Mouse (Mus musculus) intestine, postnatal 0 days (tissue): ENCODE data around the gene Hpcal1. TPM values are rescaled to one million over a fixed set of nuclear protein-coding genes. Genes with fewer than 3 reads are reported as not detected.

Experiments
- ATAC-seq: fragments of 200-750 bp; cut with Nextera tagmentation; 2 replicates; pipeline ENCODE4 v1.8.0; 2017; ENCODE audit warnings: mild to moderate bottlenecking, moderate TSS enrichment, moderate library complexity
- H3K27ac ChIP-seq: fragments of 300-500 bp; sonication (generic); 2 replicates; pipeline ENCODE4 v1.5.1; 2014; ENCODE audit warnings: mild to moderate bottlenecking, low read depth, low read length, moderate library complexity
- H3K27me3 ChIP-seq: fragments of 300-500 bp; sonication (generic); replicated peaks from 2 replicates; pipeline ENCODE4 v1.6.1; 2014; ENCODE audit warnings: low read length, mixed read lengths; ENCODE audit not compliant: control insufficient read depth, insufficient read depth
- H3K36me3 ChIP-seq: fragments of 300-500 bp; sonication (generic); 2 replicates; pipeline ENCODE4 v1.6.1; 2014; ENCODE audit warnings: mild to moderate bottlenecking, moderate library complexity; ENCODE audit not compliant: control insufficient read depth, insufficient read depth
- H3K4me1 ChIP-seq: fragments of 300-500 bp; sonication (generic); replicated peaks from 2 replicates; pipeline ENCODE4 v1.6.1; 2014; ENCODE audit warnings: antibody characterized with exemption, low read length, mixed read lengths; ENCODE audit not compliant: control insufficient read depth, insufficient read depth
- H3K4me2 ChIP-seq: fragments of 300-500 bp; sonication (generic); replicated peaks from 2 replicates; pipeline ENCODE4 v1.6.1; 2014; ENCODE audit warnings: low read depth, mild to moderate bottlenecking, moderate library complexity
- H3K4me3 ChIP-seq: fragments of 300-500 bp; sonication (generic); 2 replicates; pipeline ENCODE4 v1.5.1; 2014; ENCODE audit warnings: low read depth, low read length
- H3K9ac ChIP-seq: fragments of 300-500 bp; sonication (generic); 2 replicates; pipeline ENCODE4 v1.6.1; 2014; ENCODE audit warnings: mild to moderate bottlenecking, low read depth, low read length
- H3K9me3 ChIP-seq: fragments of 300-500 bp; sonication (generic); 2 replicates; pipeline ENCODE4 v1.6.1; 2016; ENCODE audit warnings: mixed run types; ENCODE audit not compliant: control insufficient read depth
- CTCF ChIP-seq: sonication (generic); IDR thresholded peaks from 2 replicates; pipeline ENCODE4 v1.5.1; 2016; ENCODE audit warnings: low read depth, mild to moderate bottlenecking, control low read depth, antibody characterized with exemption, moderate library complexity
- WGBS: fragments of 180-500 bp; shearing (Covaris S2); extraction: QIAGEN DNeasy Blood & Tissue Kit; methylation state at CpG from one replicate; pipeline ENCODE4 v1.1.7; 2014; 5-methylcytosine and 5-hydroxymethylcytosine counted together
- polyA plus RNA-seq: library from polyadenylated mRNA; unstranded; fragments of >200 nt; fragmentation: Nextera tagmentation; extraction: Ambion mirVana; gene quantifications from 2 replicates; pipeline ENCODE4 v1.2.1, GENCODE M21; 2015

Gene Hpcal1
- polyA plus RNA-seq, 1 experiment from 2014 or later: 32.3 TPM

DNA sequence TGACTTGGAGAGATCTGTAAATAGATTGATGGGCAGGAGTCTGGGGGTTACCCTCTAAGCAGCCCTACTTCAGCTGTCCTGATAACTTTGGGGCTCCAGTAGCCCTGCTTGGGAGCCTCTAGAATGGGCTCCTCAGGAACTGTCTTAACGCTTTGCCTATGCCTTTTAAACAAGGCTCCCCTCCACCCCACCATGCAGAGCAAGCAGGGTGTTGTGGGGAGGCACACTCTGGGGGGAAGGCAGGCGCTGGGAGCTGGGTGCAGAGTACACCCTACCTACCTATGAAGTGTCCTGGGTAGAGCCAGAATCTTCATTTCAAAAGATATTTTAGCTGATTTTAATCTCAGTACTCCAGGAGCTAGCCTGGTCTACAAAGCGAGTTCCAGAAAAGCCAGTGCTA is 47.2 kb downstream of the Hpcal1 start:
- Histone ChIP-seq H3K4me1 (no peaks in the 10 kb centered on the region), H3K4me2 (no peak overlapping the region), H3K9me3 (no peaks in the 10 kb centered on the region), H3K9ac (no peak overlapping the region), H3K27me3 (no peaks in the 10 kb centered on the region), H3K27ac (no peak overlapping the region), H3K36me3 (no peaks in the 10 kb centered on the region), H3K4me3 (no peak overlapping the region)
- ATAC-seq: no peak
- no peak for TF ChIP-seq CTCF
- 79% methylated on average over 3 of the region's 3 CpGs for WGBS

DNA sequence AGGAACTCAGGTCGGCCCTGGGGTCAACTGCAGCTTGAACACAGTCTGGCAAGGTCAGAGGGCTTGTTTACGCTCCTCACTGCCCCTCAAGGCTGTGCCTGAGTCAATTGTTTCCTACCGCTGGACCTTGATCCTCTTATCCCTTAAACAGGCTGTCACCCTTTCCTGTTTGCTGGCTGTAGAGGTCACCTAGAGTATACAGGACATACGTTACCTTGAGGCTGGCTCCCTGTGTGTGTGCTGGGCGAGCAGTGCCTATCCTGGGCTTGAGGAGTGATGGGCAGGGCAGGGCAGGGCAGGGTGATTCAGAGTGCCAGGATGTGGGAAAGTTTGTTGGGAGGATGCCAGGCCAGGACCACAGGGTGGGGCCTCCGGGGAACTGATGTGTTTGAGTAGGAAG is 47.8 kb downstream of the Hpcal1 start:
- ATAC-seq: no peak; the same call in 1 of the 2 replicates
- no peak overlapping the region for H3K27ac ChIP-seq
- WGBS: 28% methylated on average over 6 of the region's 6 CpGs

DNA sequence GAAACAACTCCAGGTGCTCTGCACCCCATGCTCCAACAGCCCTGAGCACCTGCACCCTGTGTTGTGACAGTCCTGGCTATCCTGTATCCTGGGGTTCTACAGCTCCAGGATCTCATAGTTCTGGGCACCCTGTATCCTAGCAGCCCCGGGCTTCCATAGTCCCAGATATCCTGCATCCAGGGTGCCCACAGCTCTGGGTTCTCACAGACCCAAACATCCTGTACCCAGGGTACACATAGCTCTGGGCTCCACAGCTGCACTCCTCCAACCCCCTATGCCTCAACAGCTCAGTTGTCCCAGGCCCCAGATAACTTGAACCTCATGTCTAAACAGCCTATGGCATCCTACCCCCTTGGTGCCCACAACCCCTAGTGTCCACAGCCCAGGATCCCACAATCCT is 49.6 kb downstream of the Hpcal1 start:
- no peaks in the 10 kb centered on the region for H3K27me3 ChIP-seq
- 86% methylated on average over 1 of the region's 1 CpGs for WGBS
- H3K27ac ChIP-seq: no peak overlapping the region
- H3K4me3 ChIP-seq: no peak overlapping the region
- no peak for ATAC-seq
- H3K9ac ChIP-seq: no peak overlapping the region
- H3K36me3 ChIP-seq: no peaks in the 10 kb centered on the region
- H3K4me1 ChIP-seq: no peaks in the 10 kb centered on the region
- no peak overlapping the region for H3K4me2 ChIP-seq
- no peaks in the 10 kb centered on the region for H3K9me3 ChIP-seq
- TF ChIP-seq CTCF: no peak

More for the DNA sequence above, 47.8 kb downstream of the Hpcal1 start:
- H3K9ac ChIP-seq: no peak overlapping the region
- H3K4me2 ChIP-seq: no peak overlapping the region
- H3K36me3 ChIP-seq: no peaks in the 10 kb centered on the region
- no peaks in the 10 kb centered on the region for H3K9me3 ChIP-seq
- no peak for TF ChIP-seq CTCF
- no peak overlapping the region for H3K4me3 ChIP-seq
- H3K4me1 ChIP-seq: no peaks in the 10 kb centered on the region
- no peaks in the 10 kb centered on the region for H3K27me3 ChIP-seq

DNA sequence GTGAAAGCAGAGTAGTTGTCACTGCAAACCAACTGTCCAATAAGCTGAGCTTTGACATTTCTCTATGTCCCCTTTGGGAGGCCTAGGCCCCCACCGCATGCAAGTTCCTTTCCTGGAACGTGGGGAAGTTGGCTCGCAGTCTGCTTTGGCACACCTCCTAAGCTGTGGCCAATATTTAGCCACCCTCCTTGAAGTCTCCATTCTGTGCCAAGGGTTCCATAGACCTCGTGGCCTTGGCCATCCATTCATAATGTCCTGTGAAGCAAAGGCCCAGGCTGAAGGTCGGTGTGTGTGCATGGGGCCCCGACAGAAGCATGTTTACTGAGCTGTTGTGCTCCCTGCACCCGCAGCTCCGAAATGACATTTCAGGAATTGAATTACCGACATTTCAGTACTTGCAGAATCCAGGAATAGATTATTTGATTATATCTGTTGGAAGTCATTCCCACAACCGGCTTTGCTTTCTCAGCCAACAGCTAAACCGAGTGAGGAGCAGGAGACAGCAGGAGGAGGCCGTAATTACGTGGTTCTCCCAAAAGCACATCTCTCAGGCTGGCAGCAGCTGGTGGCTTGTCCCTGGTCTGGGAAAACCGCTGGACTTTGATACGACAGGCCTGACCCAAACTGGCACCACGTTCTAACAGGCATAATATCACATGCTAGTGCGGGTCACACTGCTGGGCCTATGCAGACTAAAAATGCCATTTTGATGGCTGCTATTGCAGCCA is 51.1 kb downstream of the Hpcal1 start:
- no peaks in the 10 kb centered on the region for H3K9me3 ChIP-seq
- H3K27ac ChIP-seq: no peak overlapping the region
- ATAC-seq: 0 out of 2 replicates have a peak, but pooled peaks have one; percentile 24
- H3K36me3 ChIP-seq: no peaks in the 10 kb centered on the region
- no peaks in the 10 kb centered on the region for H3K27me3 ChIP-seq
- no peak overlapping the region for H3K4me2 ChIP-seq
- H3K9ac ChIP-seq: no peak overlapping the region
- no peak for TF ChIP-seq CTCF
- no peak overlapping the region for H3K4me3 ChIP-seq
- WGBS: 56% methylated on average over 17 of the region's 17 CpGs
- H3K4me1 ChIP-seq: no peaks in the 10 kb centered on the region

- Histone ChIP-seq H3K36me3 (no peaks in the 10 kb centered on the region), H3K27ac (no peak overlapping the region), H3K4me1 (no peaks in the 10 kb centered on the region), H3K4me2 (no peak overlapping the region), H3K9ac (no peak overlapping the region), H3K9me3 (no peaks in the 10 kb centered on the region), H3K27me3 (no peaks in the 10 kb centered on the region), H3K4me3 (no peak overlapping the region)
- WGBS: 39% methylated on average over 11 of the region's 11 CpGs
- TF ChIP-seq CTCF: no peak
- ATAC-seq: no peak
Observed at GRCm38 (mm10) chr12:17742571-17743321, 52.1 kb downstream of the Hpcal1 start.

- no peaks in the 10 kb centered on the region for H3K36me3 ChIP-seq
- no peak for ATAC-seq
- H3K4me3 ChIP-seq: no peak overlapping the region
- H3K27me3 ChIP-seq: no peaks in the 10 kb centered on the region
- H3K4me1 ChIP-seq: no peaks in the 10 kb centered on the region
- no peak overlapping the region for H3K4me2 ChIP-seq
- no peaks in the 10 kb centered on the region for H3K9me3 ChIP-seq
- WGBS: 73% methylated on average over 7 of the region's 7 CpGs
- no peak overlapping the region for H3K9ac ChIP-seq
- H3K27ac ChIP-seq: no peak overlapping the region
- no peak for TF ChIP-seq CTCF
Observed at GRCm38 (mm10) chr12:17745431-17745830, 54.8 kb downstream of the Hpcal1 start.
